ENCODE assay signal across 8 mouse cellular contexts in genomic region chr5:122354492-122355067, GRCm38 (mm10). TPM values are rescaled to one million over a fixed set of nuclear protein-coding genes. Genes with fewer than 3 reads are reported as not detected.
DNase-seq lines count a peak whose midpoint lies in the region; ATAC-seq and TF ChIP-seq lines count a peak whose summit lies in the region.

No protein-coding gene starts in this region.

- intact Hi-C loops in heart, postnatal 25 days (cut with DNase I): loop anchor here (1.0 to 5.0 kb wide), 2 partner anchors 18 to 197 kb away; partner anchors contain the start of genes Fam216a and Ppp1cc

- no peak for TF ChIP-seq RAD21 in MEL (IDR thresholded peaks at IDR 0.05; ENCODE audit: low read depth, low read length)

- peak overlapping the region; percentile 71 to 92 for H3K4me3 ChIP-seq in heart, embryonic 14.5 days (ENCODE audit: control insufficient read depth in 1 of 2, insufficient read depth in 1 of 2, low read depth in 1 of 2, low read length in 2 of 2)
- peak overlapping the region; percentile 67 to 77 for H3K4me3 ChIP-seq in MEL (ENCODE audit: control insufficient read depth in 1 of 2, insufficient read depth in 1 of 2, low read depth in 2 of 2, low read length in 2 of 2)
- peak overlapping the region; percentile 97 for H3K4me3 ChIP-seq in midbrain, embryonic 10.5 days

- H3K36me3 ChIP-seq in heart, embryonic 14.5 days (ENCODE audit: control insufficient read depth, insufficient read depth, low read length): peaks cover 18% of the 10 kb centered on the region
- peaks cover 0 to 11% of the 10 kb centered on the region in 2 experiments; a peak in 3 of 4 replicates for H3K36me3 ChIP-seq in MEL (ENCODE audit: control insufficient read depth in 1 of 2, insufficient read depth in 2 of 2, low read length in 2 of 2)
- H3K36me3 ChIP-seq in midbrain, embryonic 10.5 days: peaks cover 21% of the 10 kb centered on the region

- H3K27me3 ChIP-seq in heart, embryonic 14.5 days (ENCODE audit: control insufficient read depth, insufficient read depth, low read length): no peaks in the 10 kb centered on the region
- H3K27me3 ChIP-seq in MEL (ENCODE audit: control insufficient read depth in 1 of 2, insufficient read depth in 2 of 2, low read length in 2 of 2): no peaks in the 10 kb centered on the region
- H3K27me3 ChIP-seq in midbrain, embryonic 10.5 days (ENCODE audit: low read depth, poor library complexity, severe bottlenecking): no peaks in the 10 kb centered on the region

- peak overlapping the region; percentile 93 for H3K9ac ChIP-seq in heart, embryonic 14.5 days (ENCODE audit: low read length)
- peak overlapping the region; percentile 82 for H3K9ac ChIP-seq in MEL (ENCODE audit: control insufficient read depth, low read depth, low read length, poor library complexity, severe bottlenecking)

- peak in 1 of 2 experiments; percentile 6; a peak in 1 of 4 replicates for TF ChIP-seq POLR2A in MEL (IDR thresholded peaks at IDR 0.05; ENCODE audit: control insufficient read depth in 1 of 2, insufficient read depth in 1 of 2, low read depth in 1 of 2, low read length in 2 of 2, poor library complexity in 1 of 2)

- TF ChIP-seq CTCF in MEL (IDR thresholded peaks at IDR 0.05 in 2 of 3, conservative IDR thresholded peaks at IDR 0.05 in 1 of 3; ENCODE audit: control insufficient read depth in 1 of 3, insufficient read depth in 1 of 3, low read depth in 2 of 3, low read length in 3 of 3, poor library complexity in 1 of 3, severe bottlenecking in 1 of 3): no peak; a peak in 1 of 6 replicates

- peak overlapping the region; percentile 9 to 85 for H3K27ac ChIP-seq in heart, embryonic 14.5 days (replicated peaks in 1 of 2; ENCODE audit: control insufficient read depth in 1 of 2, insufficient read depth in 1 of 2, low read depth in 2 of 2, low read length in 2 of 2)
- H3K27ac ChIP-seq in MEL (ENCODE audit: control insufficient read depth, low read depth, low read length): peak overlapping the region; percentile 3
- H3K27ac ChIP-seq in midbrain, embryonic 10.5 days (replicated peaks): peak overlapping the region; percentile 86

- H3K79me2 ChIP-seq in MEL (ENCODE audit: control insufficient read depth, insufficient read depth, low read length, poor library complexity): peaks cover 15% of the 10 kb centered on the region

- peaks cover 3 to 10% of the 10 kb centered on the region in 2 experiments; a peak in 3 of 4 replicates for H3K4me1 ChIP-seq in heart, embryonic 14.5 days (ENCODE audit: control insufficient read depth in 2 of 2, insufficient read depth in 2 of 2, low read length in 2 of 2)
- peaks cover 0 to 10% of the 10 kb centered on the region in 2 experiments; a peak in 2 of 4 replicates for H3K4me1 ChIP-seq in MEL (ENCODE audit: control insufficient read depth in 1 of 2, insufficient read depth in 2 of 2, low read length in 2 of 2)
- H3K4me1 ChIP-seq in midbrain, embryonic 10.5 days: peaks cover 21% of the 10 kb centered on the region

- no peak for TF ChIP-seq EP300 in MEL (IDR thresholded peaks at IDR 0.05; ENCODE audit: low read depth in 1 of 2, low read length in 2 of 2)

- DNase-seq in heart, postnatal 25 days (ENCODE audit: low spot score): no peak
- peak; percentile 58 for DNase-seq in MEL (ENCODE audit: low read depth, low spot score)
- DNase-seq in midbrain, embryonic 10.5 days (ENCODE audit: low spot score): no peak
- no peak for DNase-seq in layer of hippocampus, adult 8-10 months (ENCODE audit: low spot score in 2 of 2)
- no peak for DNase-seq in cerebellum, adult 8-10 months

- H3K9me3 ChIP-seq in heart, embryonic 14.5 days (ENCODE audit: control insufficient read depth, low read length): no peaks in the 10 kb centered on the region
- no peaks in the 10 kb centered on the region for H3K9me3 ChIP-seq in MEL (replicated peaks; ENCODE audit: insufficient read depth, low read length)
- no peaks in the 10 kb centered on the region for H3K9me3 ChIP-seq in midbrain, embryonic 10.5 days (replicated peaks)

- peak; percentile 77 for ATAC-seq in heart, embryonic 14.5 days (ENCODE audit: insufficient number of reproducible peaks, insufficient read depth, low FRiP score, low read depth)
- peak; percentile 64 for ATAC-seq in granulocyte monocyte progenitor cell, adult 5-6 weeks (replicated peaks; ENCODE audit: poor library complexity, severe bottlenecking)
- no peak for ATAC-seq in inflammation-experienced regulatory T-cells, adult 6 months

- under 1% methylated on average over 54 of the region's 57 CpGs for WGBS in heart, embryonic 14.5 days
- WGBS in midbrain, embryonic 10.5 days: under 1% methylated on average over 57 of the region's 57 CpGs

- peak overlapping the region; percentile 80 for H3K4me2 ChIP-seq in heart, embryonic 14.5 days (ENCODE audit: low read length)

TF ChIP-seq in MEL, 35 proteins besides CTCF, POLR2A, EP300 and RAD21 (continues in another document):
- TF ChIP-seq JUND (IDR thresholded peaks at IDR 0.05; ENCODE audit: low read depth, low read length) (no peak), ZNF384 (IDR thresholded peaks at IDR 0.05; ENCODE audit: low read depth, low read length) (no peak), MAX (IDR thresholded peaks at IDR 0.05; ENCODE audit: low read length) (no peak)

RNA-seq across cellular contexts. Expression of gene Vps29, which starts 0.4 kb away (rescaled TPM):
- polyA plus RNA-seq in heart, embryonic 14.5 days (2014; fragmentation: Nextera tagmentation; extraction: Ambion mirVana): 220 and 249 TPM in 2 replicates
- total RNA-seq in heart, postnatal 25 days (2021): 10 to 100 TPM; 82.6 to 89.5 TPM
- 91.9 and 92.1 TPM in 2 replicates for total RNA-seq in MEL (2012; rRNA removed)
- 100 to 1,000 TPM; 101 to 424 TPM for polyA plus RNA-seq in MEL (2012; ENCODE audit: insufficient read depth in 1 of 2, insufficient read length in 2 of 2, low read depth in 1 of 2, low replicate concordance in 2 of 2, missing spikeins in 1 of 2)
- total RNA-seq in granulocyte monocyte progenitor cell, adult 5-6 weeks (2014; fragmentation: Nextera tagmentation): 118 and 128 TPM in 2 replicates
- 89.8 and 105 TPM in 2 replicates for total RNA-seq in granulocyte monocyte progenitor cell, adult 5-6 weeks (2017)
- 218 and 220 TPM in 2 replicates for polyA plus RNA-seq in midbrain, embryonic 10.5 days (2016; fragmentation: Nextera tagmentation; extraction: Ambion mirVana)
- polyA plus RNA-seq in inflammation-experienced regulatory T-cells, adult 6 months (2017; shearing (Covaris generic)): 100 to 1,000 TPM; 206 to 295 (median 210) TPM
- 100 to 1,000 TPM; 164 to 207 (median 188) TPM for total RNA-seq in layer of hippocampus, adult 8-10 months (2022)

RNA-seq across cellular contexts. Expression of gene Rad9b, which starts 0.5 kb away (rescaled TPM):
- polyA plus RNA-seq in heart, embryonic 14.5 days (2014; fragmentation: Nextera tagmentation; extraction: Ambion mirVana): 6.4 and 6.7 TPM in 2 replicates
- total RNA-seq in heart, postnatal 25 days (2021): 1 to 10 TPM in 1 of 2 experiments, under 1 TPM in 1; 0.36 to 1.6 TPM
- 7.3 and 9.1 TPM in 2 replicates for total RNA-seq in MEL (2012; rRNA removed)
- polyA plus RNA-seq in MEL (2012; ENCODE audit: insufficient read depth in 1 of 2, insufficient read length in 2 of 2, low read depth in 1 of 2, low replicate concordance in 2 of 2, missing spikeins in 1 of 2): 10 to 100 TPM in 1 of 2 experiments, not detected in 1; 11.1 TPM
- 1.2 and 3.3 TPM in 2 replicates for total RNA-seq in granulocyte monocyte progenitor cell, adult 5-6 weeks (2014; fragmentation: Nextera tagmentation)
- 4.6 and 5.6 TPM in 2 replicates for total RNA-seq in granulocyte monocyte progenitor cell, adult 5-6 weeks (2017)
- 9.5 and 11.5 TPM in 2 replicates for polyA plus RNA-seq in midbrain, embryonic 10.5 days (2016; fragmentation: Nextera tagmentation; extraction: Ambion mirVana)
- 10 to 100 TPM in 2 of 3 experiments, 1 to 10 TPM in 1; 6.1 to 16.8 (median 13.9) TPM for polyA plus RNA-seq in inflammation-experienced regulatory T-cells, adult 6 months (2017; shearing (Covaris generic))
- total RNA-seq in layer of hippocampus, adult 8-10 months (2022): 1 to 10 TPM; 3.2 to 5.0 (median 4.1) TPM

RNA-seq across cellular contexts. Expression of gene Gpn3, which starts 17.1 kb away (rescaled TPM):
- 52.3 and 59.5 TPM in 2 replicates for polyA plus RNA-seq in heart, embryonic 14.5 days (2014; fragmentation: Nextera tagmentation; extraction: Ambion mirVana)
- total RNA-seq in heart, postnatal 25 days (2021): 10 to 100 TPM; 22.9 to 26.6 TPM
- 81.1 and 85.6 TPM in 2 replicates for total RNA-seq in MEL (2012; rRNA removed)
- 10 to 100 TPM in 1 of 2 experiments, not detected in 1; 89.9 TPM for polyA plus RNA-seq in MEL (2012; ENCODE audit: insufficient read depth in 1 of 2, insufficient read length in 2 of 2, low read depth in 1 of 2, low replicate concordance in 2 of 2, missing spikeins in 1 of 2)
- total RNA-seq in granulocyte monocyte progenitor cell, adult 5-6 weeks (2014; fragmentation: Nextera tagmentation): 35.0 and 59.8 TPM in 2 replicates
- 42.2 and 51.9 TPM in 2 replicates for total RNA-seq in granulocyte monocyte progenitor cell, adult 5-6 weeks (2017)
- polyA plus RNA-seq in midbrain, embryonic 10.5 days (2016; fragmentation: Nextera tagmentation; extraction: Ambion mirVana): 76.9 and 82.9 TPM in 2 replicates
- polyA plus RNA-seq in inflammation-experienced regulatory T-cells, adult 6 months (2017; shearing (Covaris generic)): 10 to 100 TPM; 42.4 to 69.7 (median 60.2) TPM
- 10 to 100 TPM; 20.7 to 29.4 (median 27.1) TPM for total RNA-seq in layer of hippocampus, adult 8-10 months (2022)

RNA-seq across cellular contexts. Expression of gene Fam216a, which starts 17.6 kb away (rescaled TPM):
- 55.0 and 64.5 TPM in 2 replicates for polyA plus RNA-seq in heart, embryonic 14.5 days (2014; fragmentation: Nextera tagmentation; extraction: Ambion mirVana)
- total RNA-seq in heart, postnatal 25 days (2021): 10 to 100 TPM; 11.3 to 15.6 TPM
- total RNA-seq in MEL (2012; rRNA removed): 68.9 and 73.8 TPM in 2 replicates
- polyA plus RNA-seq in MEL (2012; ENCODE audit: insufficient read depth in 1 of 2, insufficient read length in 2 of 2, low read depth in 1 of 2, low replicate concordance in 2 of 2, missing spikeins in 1 of 2): 100 to 1,000 TPM in 1 of 2 experiments, not detected in 1; 100 TPM
- 13.4 and 21.1 TPM in 2 replicates for total RNA-seq in granulocyte monocyte progenitor cell, adult 5-6 weeks (2014; fragmentation: Nextera tagmentation)
- 51.9 and 57.9 TPM in 2 replicates for total RNA-seq in granulocyte monocyte progenitor cell, adult 5-6 weeks (2017)
- 85.5 and 98.8 TPM in 2 replicates for polyA plus RNA-seq in midbrain, embryonic 10.5 days (2016; fragmentation: Nextera tagmentation; extraction: Ambion mirVana)
- 1 to 10 TPM; 7.3 to 9.4 (median 7.9) TPM for polyA plus RNA-seq in inflammation-experienced regulatory T-cells, adult 6 months (2017; shearing (Covaris generic))
- total RNA-seq in layer of hippocampus, adult 8-10 months (2022): 10 to 100 TPM; 70.9 to 74.0 (median 72.8) TPM

RNA-seq across cellular contexts. Expression of gene Arpc3, which starts 37.1 kb away (rescaled TPM):
- polyA plus RNA-seq in heart, embryonic 14.5 days (2014; fragmentation: Nextera tagmentation; extraction: Ambion mirVana): 37.9 and 46.4 TPM in 2 replicates
- total RNA-seq in heart, postnatal 25 days (2021): 10 to 100 TPM; 93.0 to 94.1 TPM
- total RNA-seq in MEL (2012; rRNA removed): 406 and 433 TPM in 2 replicates
- 1,000 to 10,000 TPM in 1 of 2 experiments, 100 to 1,000 TPM in 1; 365 to 1,109 TPM for polyA plus RNA-seq in MEL (2012; ENCODE audit: insufficient read depth in 1 of 2, insufficient read length in 2 of 2, low read depth in 1 of 2, low replicate concordance in 2 of 2, missing spikeins in 1 of 2)
- 271 and 276 TPM in 2 replicates for total RNA-seq in granulocyte monocyte progenitor cell, adult 5-6 weeks (2014; fragmentation: Nextera tagmentation)
- 988 and 1,056 TPM in 2 replicates for total RNA-seq in granulocyte monocyte progenitor cell, adult 5-6 weeks (2017)
- polyA plus RNA-seq in midbrain, embryonic 10.5 days (2016; fragmentation: Nextera tagmentation; extraction: Ambion mirVana): 88.6 and 103 TPM in 2 replicates
- polyA plus RNA-seq in inflammation-experienced regulatory T-cells, adult 6 months (2017; shearing (Covaris generic)): 100 to 1,000 TPM; 331 to 710 (median 523) TPM
- total RNA-seq in layer of hippocampus, adult 8-10 months (2022): 100 to 1,000 TPM; 232 to 259 (median 252) TPM

Comparison
In these comparisons a context has a peak if more than half of its experiments do, and no peak if none do; other contexts are left out.
1. H3K27ac ChIP-seq: peak in every context shown above with its lines; median percentile 86 in midbrain, embryonic 10.5 days; 47 in heart, embryonic 14.5 days; 3 in MEL.